Mouse (Mus musculus) forebrain, embryonic 14.5 days (tissue): ENCODE measurements around the gene Lrrc2. TPM values are rescaled to one million over a fixed set of nuclear protein-coding genes. Genes with fewer than 3 reads are reported as not detected.

Experiments used
- ATAC-seq: fragments of 200-750 bp; cut with Nextera tagmentation; 2 replicates; pipeline ENCODE4 v1.8.0; 2017; ENCODE audit warnings: mild to moderate bottlenecking, moderate library complexity
- DNase-seq: peaks from one replicate; pipeline ENCODE4 v3.0.0-alpha.2; 2015; ENCODE audit warnings: low spot score
- H3K27ac ChIP-seq: fragments of 300-500 bp; sonication (generic); 2 replicates; pipeline ENCODE4 v1.5.1; 2014; ENCODE audit warnings: low read depth, mild to moderate bottlenecking, control low read depth, low read length, moderate library complexity
- H3K27me3 ChIP-seq: fragments of 300-500 bp; sonication (generic); replicated peaks from 2 replicates; pipeline ENCODE4 v1.6.1; 2014; ENCODE audit warnings: low read length, control low read depth, mixed read lengths; ENCODE audit not compliant: control insufficient read depth, insufficient read depth
- H3K36me3 ChIP-seq: fragments of 300-500 bp; sonication (generic); 2 replicates; pipeline ENCODE4 v1.6.1; 2014; ENCODE audit warnings: low read length, control low read depth; ENCODE audit not compliant: control insufficient read depth, insufficient read depth
- H3K4me1 ChIP-seq: fragments of 300-500 bp; sonication (generic); 2 replicates; pipeline ENCODE4 v1.6.1; 2014; ENCODE audit warnings: antibody characterized with exemption, low read length, control low read depth; ENCODE audit not compliant: control insufficient read depth, insufficient read depth
- H3K4me2 ChIP-seq: fragments of 300-500 bp; sonication (generic); 2 replicates; pipeline ENCODE4 v1.6.1; 2014; ENCODE audit warnings: mild to moderate bottlenecking, control low read depth, low read length
- H3K4me3 ChIP-seq: fragments of 300-500 bp; sonication (generic); 2 replicates; pipeline ENCODE4 v1.5.1; 2014; ENCODE audit warnings: low read depth, low read length, control low read depth
- H3K9ac ChIP-seq: fragments of 300-500 bp; sonication (generic); 2 replicates; pipeline ENCODE4 v1.6.1; 2014; ENCODE audit warnings: mild to moderate bottlenecking, low read length, control low read depth, moderate library complexity
- H3K9me3 ChIP-seq: fragments of 300-500 bp; sonication (generic); replicated peaks from 2 replicates; pipeline ENCODE4 v1.6.1; 2016; ENCODE audit warnings: low read length, control low read depth, mixed read lengths; ENCODE audit not compliant: control insufficient read depth
- WGBS: fragments of 180-500 bp; shearing (Covaris S2); extraction: QIAGEN DNeasy Blood & Tissue Kit; methylation state at CpG from one replicate; pipeline ENCODE4 v1.1.7; 2014; 5-methylcytosine and 5-hydroxymethylcytosine counted together
- polyA plus RNA-seq: library from polyadenylated mRNA; unstranded; fragments of >200 nt; fragmentation: Nextera tagmentation; extraction: Ambion mirVana; gene quantifications from 2 replicates; pipeline ENCODE4 v1.2.1, GENCODE M21; 2014

Gene Lrrc2
- polyA plus RNA-seq, 1 experiment from 2014 or later: 0.37 TPM

- DNase-seq (no peak), ATAC-seq (no peak)
- H3K9me3 ChIP-seq: no peaks in the 10 kb centered on the region
- H3K27me3 ChIP-seq: peaks cover 16% of the 10 kb centered on the region; the same call in 1 of the 2 replicates
- WGBS: 29% methylated on average over 18 of the region's 18 CpGs
- no peak overlapping the region for H3K4me2 ChIP-seq
- no peak overlapping the region for H3K4me3 ChIP-seq
- H3K4me1 ChIP-seq: 0 out of 2 replicates have a peak, but pooled peaks cover 6% of the 10 kb centered on the region
- no peaks in the 10 kb centered on the region for H3K36me3 ChIP-seq
- no peak overlapping the region for H3K9ac ChIP-seq
- H3K27ac ChIP-seq: no peak overlapping the region
Measured at GRCm38 (mm10) chr9:110945343-110945742, 6.0 kb upstream of the Lrrc2 start.

DNA sequence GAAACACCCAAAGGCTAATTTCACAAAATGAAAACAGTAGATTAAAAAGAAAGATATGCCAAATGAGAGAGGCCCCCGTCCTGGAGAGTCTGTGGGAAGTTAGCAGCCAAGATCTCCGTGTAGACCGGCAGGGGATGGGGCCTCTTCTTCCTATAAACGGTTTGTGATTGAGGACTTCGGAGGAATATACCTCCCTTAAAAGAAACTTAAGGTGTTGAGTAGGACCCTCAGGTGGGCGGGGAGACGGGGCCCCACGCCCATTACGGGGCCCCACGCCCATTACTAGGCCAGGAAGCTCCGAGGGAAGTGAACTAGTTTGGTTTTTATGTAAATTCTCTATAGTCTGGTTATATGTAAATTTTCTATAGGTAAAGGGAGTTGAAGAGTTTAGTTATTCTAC is 5.4 kb upstream of the Lrrc2 start, which contains the start of gene Tdgf1:
Gene Tdgf1 (minus strand): TSS at position 233 of the 400 bp plus-strand sequence.
- Histone ChIP-seq H3K4me2 (peak within 1 kb of the TSS; percentile 16; the same call in 1 of the 2 replicates), H3K4me1 (0 out of 2 replicates have a peak, but pooled peaks cover 6% of the 10 kb centered on the region), H3K9ac (peak within 1 kb of the TSS; percentile 17; the same call in 1 of the 2 replicates), H3K27me3 (peaks cover 16% of the 10 kb centered on the region; the same call in 1 of the 2 replicates), H3K27ac (no peak within 1 kb of the TSS), H3K9me3 (no peaks in the 10 kb centered on the region), H3K4me3 (no peak within 1 kb of the TSS), H3K36me3 (no peaks in the 10 kb centered on the region)
- ATAC-seq: no peak
- 15% methylated on average over 11 of the region's 11 CpGs for WGBS
- no peak for DNase-seq

DNA sequence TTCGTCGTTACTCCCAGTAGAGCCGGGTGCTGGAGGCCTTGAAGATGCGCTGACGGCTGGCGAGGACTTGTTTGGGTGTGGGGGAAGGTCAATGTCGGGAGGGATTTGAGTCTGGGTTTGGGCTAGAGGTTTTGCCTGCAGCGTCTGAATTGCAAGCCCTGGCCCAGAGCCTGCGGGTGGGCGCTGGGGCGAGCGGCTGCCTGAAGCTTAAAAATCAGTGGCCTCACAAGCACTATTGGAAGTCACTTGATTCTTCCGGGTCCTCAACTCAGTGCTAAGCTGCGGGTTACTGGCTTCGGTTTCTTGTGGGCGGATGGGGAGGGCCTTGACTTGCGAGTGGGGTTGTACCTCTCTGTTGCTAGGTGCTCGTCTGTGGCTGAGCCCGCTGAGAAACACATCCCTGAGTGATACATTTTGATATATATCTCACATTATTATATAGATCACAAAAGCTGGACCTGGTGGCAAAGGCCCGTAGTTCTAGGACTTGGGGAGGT is 4.7 kb upstream of the Lrrc2 start:
- peak overlapping the region; percentile 17; the same call in 1 of the 2 replicates for H3K9ac ChIP-seq
- peaks cover 16% of the 10 kb centered on the region; the same call in 1 of the 2 replicates for H3K27me3 ChIP-seq
- H3K27ac ChIP-seq: no peak overlapping the region
- WGBS: 8% methylated on average over 20 of the region's 20 CpGs
- 0 out of 2 replicates have a peak, but pooled peaks cover 6% of the 10 kb centered on the region for H3K4me1 ChIP-seq
- no peaks in the 10 kb centered on the region for H3K36me3 ChIP-seq
- peak overlapping the region; percentile 16; the same call in 1 of the 2 replicates for H3K4me2 ChIP-seq
- H3K9me3 ChIP-seq: no peaks in the 10 kb centered on the region
- H3K4me3 ChIP-seq: no peak overlapping the region
- DNase-seq (no peak), ATAC-seq (no peak)

DNA sequence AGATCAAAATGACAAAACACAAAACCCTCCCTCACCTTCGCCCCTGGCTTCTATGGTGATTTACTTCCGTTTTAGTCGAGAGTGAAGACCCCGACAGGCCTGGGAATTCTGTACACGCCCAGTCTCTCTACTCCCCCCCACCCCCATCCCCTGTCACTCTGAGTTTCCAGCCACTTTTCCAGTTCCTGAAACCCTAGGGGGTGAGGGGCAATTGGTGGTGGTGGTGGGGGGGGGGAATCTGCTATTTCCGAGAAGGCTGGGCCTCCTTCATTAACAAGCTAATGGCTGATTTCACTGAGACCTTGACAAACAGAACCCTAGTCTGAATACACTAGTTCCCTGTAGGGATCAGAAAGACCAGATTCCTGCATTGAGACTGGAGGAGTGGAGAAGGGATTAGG is 4.1 kb upstream of the Lrrc2 start:
- ATAC-seq (no peak), DNase-seq (no peak)
- 3% methylated on average over 6 of the region's 6 CpGs for WGBS
- H3K4me3 ChIP-seq: no peak overlapping the region
- peak overlapping the region; percentile 17; the same call in 1 of the 2 replicates for H3K9ac ChIP-seq
- H3K4me1 ChIP-seq: 0 out of 2 replicates have a peak, but pooled peaks cover 6% of the 10 kb centered on the region
- no peaks in the 10 kb centered on the region for H3K36me3 ChIP-seq
- peaks cover 16% of the 10 kb centered on the region; the same call in 1 of the 2 replicates for H3K27me3 ChIP-seq
- H3K9me3 ChIP-seq: no peaks in the 10 kb centered on the region
- H3K4me2 ChIP-seq: peak overlapping the region; percentile 16; the same call in 1 of the 2 replicates
- no peak overlapping the region for H3K27ac ChIP-seq

- Histone ChIP-seq H3K9ac (no peak overlapping the region), H3K36me3 (no peaks in the 10 kb centered on the region), H3K4me3 (no peak overlapping the region), H3K4me1 (0 out of 2 replicates have a peak, but pooled peaks cover 6% of the 10 kb centered on the region), H3K27ac (no peak overlapping the region), H3K9me3 (no peaks in the 10 kb centered on the region), H3K27me3 (peaks cover 16% of the 10 kb centered on the region; the same call in 1 of the 2 replicates), H3K4me2 (no peak overlapping the region)
- ATAC-seq (no peak), DNase-seq (no peak)
- WGBS: 19% methylated on average over 6 of the region's 6 CpGs
Measured at GRCm38 (mm10) chr9:110947900-110948299, 3.4 kb upstream of the Lrrc2 start.

- no peaks in the 10 kb centered on the region for H3K9me3 ChIP-seq
- 0 out of 2 replicates have a peak, but pooled peaks cover 6% of the 10 kb centered on the region for H3K4me1 ChIP-seq
- no peak overlapping the region for H3K27ac ChIP-seq
- no peak overlapping the region for H3K4me3 ChIP-seq
- no peak overlapping the region for H3K9ac ChIP-seq
- H3K27me3 ChIP-seq: peaks cover 16% of the 10 kb centered on the region; the same call in 1 of the 2 replicates
- H3K4me2 ChIP-seq: no peak overlapping the region
- H3K36me3 ChIP-seq: no peaks in the 10 kb centered on the region
- ATAC-seq (no peak), DNase-seq (no peak)
- WGBS: 65% methylated on average over 8 of the region's 8 CpGs
Measured at GRCm38 (mm10) chr9:110948813-110949310, 2.5 kb upstream of the Lrrc2 start.

DNA sequence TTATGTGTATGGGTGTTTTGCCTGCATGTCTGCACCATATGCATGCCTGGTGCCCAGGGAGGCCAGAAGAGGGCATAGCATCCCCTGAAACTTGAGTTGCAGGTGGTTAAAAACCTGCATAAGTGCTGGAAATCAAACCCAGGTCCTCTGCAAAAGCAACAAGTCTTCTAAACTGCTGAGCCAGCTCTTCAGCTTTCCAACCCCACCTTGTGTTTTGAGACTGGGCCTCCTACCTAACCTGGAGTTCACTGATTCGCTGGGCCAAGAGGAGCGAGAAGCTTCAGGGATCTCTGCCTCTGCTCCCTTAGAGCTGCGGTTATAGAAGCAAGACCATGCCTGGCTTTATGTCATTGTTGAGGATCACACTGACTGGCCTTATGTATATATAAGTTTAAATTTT is 1.2 kb upstream of the Lrrc2 start:
- no peak overlapping the region for H3K4me2 ChIP-seq
- no peak overlapping the region for H3K9ac ChIP-seq
- H3K9me3 ChIP-seq: no peaks in the 10 kb centered on the region
- ATAC-seq (no peak), DNase-seq (no peak)
- 0 out of 2 replicates have a peak, but pooled peaks cover 6% of the 10 kb centered on the region for H3K4me1 ChIP-seq
- peaks cover 9% of the 10 kb centered on the region for H3K27me3 ChIP-seq
- H3K36me3 ChIP-seq: no peaks in the 10 kb centered on the region
- no peak overlapping the region for H3K4me3 ChIP-seq
- 92% methylated on average over 3 of the region's 3 CpGs for WGBS
- H3K27ac ChIP-seq: no peak overlapping the region

GRCm38 (mm10) chr9:110951866-110952265 is 521 bp downstream of the Lrrc2 start:
- ATAC-seq (no peak), DNase-seq (no peak)
- no peak overlapping the region for H3K4me3 ChIP-seq
- no peak overlapping the region for H3K27ac ChIP-seq
- WGBS: 98% methylated on average over 13 of the region's 13 CpGs
- H3K36me3 ChIP-seq: no peaks in the 10 kb centered on the region
- H3K27me3 ChIP-seq: peaks cover 10% of the 10 kb centered on the region; the same call in 1 of the 2 replicates
- 0 out of 2 replicates have a peak, but pooled peaks cover 3% of the 10 kb centered on the region for H3K4me1 ChIP-seq
- H3K4me2 ChIP-seq: no peak overlapping the region
- H3K9ac ChIP-seq: no peak overlapping the region
- H3K9me3 ChIP-seq: no peaks in the 10 kb centered on the region

GRCm38 (mm10) chr9:110952398-110952797 is 1.1 kb downstream of the Lrrc2 start:
- Histone ChIP-seq H3K36me3 (no peaks in the 10 kb centered on the region), H3K4me2 (no peak overlapping the region), H3K27me3 (peaks cover 9% of the 10 kb centered on the region; the same call in 1 of the 2 replicates), H3K9ac (no peak overlapping the region), H3K27ac (no peak overlapping the region), H3K4me3 (no peak overlapping the region), H3K4me1 (0 out of 2 replicates have a peak, but pooled peaks cover 3% of the 10 kb centered on the region), H3K9me3 (no peaks in the 10 kb centered on the region)
- DNase-seq (no peak), ATAC-seq (no peak)
- WGBS: 55% methylated on average over 6 of the region's 6 CpGs
